Mouse (Mus musculus): ENCODE measurements around the gene Brd2. TPM values are rescaled to one million over a fixed set of nuclear protein-coding genes. Genes with fewer than 3 reads are reported as not detected.
"Not testable (repeated sequence)": the region's sequence is repeated elsewhere in the genome, so short reads cannot be mapped to it uniquely, and the experiment has no call there.

Gene Brd2
- polyA plus RNA-seq (2016; fragmentation: Nextera tagmentation; extraction: Ambion mirVana) = 141 and 144 TPM in 2 replicates

- under 1% methylated on average over 74 of the region's 75 CpGs for WGBS
- peak; percentile 98 for DNase-seq (ENCODE audit: low spot score)
- Histone ChIP-seq H3K4me1 (peaks cover 25% of the 10 kb centered on the region), H3K27ac (replicated peaks) (peak within 1 kb of the TSS; percentile 100), H3K9me3 (no peaks in the 10 kb centered on the region), H3K27me3 (replicated peaks; ENCODE audit: low read depth, poor library complexity, severe bottlenecking) (peaks cover 5% of the 10 kb centered on the region; the same call in 1 of the 2 replicates), H3K4me3 (peak within 1 kb of the TSS; percentile 99), H3K36me3 (replicated peaks) (peaks cover 33% of the 10 kb centered on the region)
Observed at GRCm38 (mm10) chr17:34122188-34122984, at the start of gene Brd2. Gene Brd2, minus strand, starts transcription at chr17:34122634.

DNA sequence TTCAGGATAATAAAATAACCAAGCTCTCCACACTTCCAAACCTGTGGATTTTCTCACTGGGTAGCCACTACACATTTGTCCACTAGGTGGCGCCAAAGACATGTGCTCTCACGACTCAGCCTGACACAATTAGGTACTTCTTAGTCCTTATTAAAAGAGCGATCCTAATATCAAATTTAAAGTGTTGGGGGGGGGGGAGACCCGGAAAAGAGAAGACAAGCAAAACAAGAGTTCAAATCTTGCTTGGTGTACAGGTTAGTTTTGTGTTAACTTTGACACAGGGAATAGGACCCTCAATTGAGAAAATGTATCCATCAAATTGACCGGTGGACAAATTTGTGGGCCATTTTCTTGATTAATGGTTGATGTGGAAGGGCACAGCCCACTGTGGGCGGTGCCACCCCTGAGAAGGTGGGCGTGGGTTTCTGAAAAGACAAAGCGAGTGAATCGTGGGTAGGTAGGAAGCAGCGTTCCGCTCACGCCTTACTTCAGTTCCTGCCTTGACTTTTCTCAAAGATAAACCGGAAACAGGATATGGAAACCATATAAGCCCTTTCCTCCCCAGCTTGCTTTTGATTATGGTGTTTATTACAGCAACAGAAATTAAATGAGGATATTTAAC lies 48.6 kb upstream of the Brd2 start:
- Histone ChIP-seq H3K4me3 (no peak overlapping the region), H3K27me3 (replicated peaks; ENCODE audit: low read depth, poor library complexity, severe bottlenecking) (peaks cover 8% of the 10 kb centered on the region; the same call in 1 of the 2 replicates), H3K9me3 (peaks cover 9% of the 10 kb centered on the region), H3K4me1 (no peaks in the 10 kb centered on the region), H3K27ac (replicated peaks) (no peak overlapping the region), H3K36me3 (replicated peaks) (no peaks in the 10 kb centered on the region)
- 47% methylated on average over 13 of the region's 13 CpGs for WGBS
- peak; percentile 75 for DNase-seq (ENCODE audit: low spot score)

GRCm38 (mm10) chr17:34170487-34170876 lies 48.0 kb upstream of the Brd2 start:
- 33% methylated on average over 4 of the region's 4 CpGs for WGBS
- Histone ChIP-seq H3K27me3 (replicated peaks; ENCODE audit: low read depth, poor library complexity, severe bottlenecking) (peaks cover 8% of the 10 kb centered on the region; the same call in 1 of the 2 replicates), H3K4me3 (no peak overlapping the region), H3K9me3 (peaks cover 11% of the 10 kb centered on the region), H3K4me1 (no peaks in the 10 kb centered on the region), H3K27ac (replicated peaks) (no peak overlapping the region), H3K36me3 (replicated peaks) (no peaks in the 10 kb centered on the region)
- DNase-seq (ENCODE audit: low spot score) = no peak

DNA sequence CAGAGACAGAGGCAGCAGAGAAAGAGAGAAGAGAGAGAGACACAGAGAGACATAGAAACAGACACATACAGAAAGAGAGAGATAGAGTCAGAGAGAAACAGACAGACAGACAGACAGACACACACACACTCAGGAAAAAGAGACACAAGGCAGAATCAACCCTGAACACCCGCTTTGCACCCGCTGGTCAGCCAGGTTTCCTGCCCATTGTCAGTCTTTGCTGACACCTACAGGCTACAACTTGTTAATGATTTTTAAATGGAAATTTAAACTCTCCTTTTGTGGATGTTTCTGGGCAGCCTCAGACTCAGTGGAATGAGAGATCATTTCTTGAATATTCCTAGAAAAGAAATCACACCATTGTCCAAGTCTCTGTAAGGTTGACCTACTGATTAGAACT lies 46.8 kb upstream of the Brd2 start:
- no peak overlapping the region for H3K4me3 ChIP-seq
- no peaks in the 10 kb centered on the region for H3K36me3 ChIP-seq (replicated peaks)
- H3K4me1 ChIP-seq = no peaks in the 10 kb centered on the region
- under 1% methylated on average over 2 of the region's 2 CpGs for WGBS
- peaks cover 8% of the 10 kb centered on the region; the same call in 1 of the 2 replicates for H3K27me3 ChIP-seq (replicated peaks; ENCODE audit: low read depth, poor library complexity, severe bottlenecking)
- DNase-seq (ENCODE audit: low spot score) = peak; percentile 44
- H3K27ac ChIP-seq (replicated peaks) = no peak overlapping the region
- H3K9me3 ChIP-seq = peaks cover 11% of the 10 kb centered on the region

GRCm38 (mm10) chr17:34165033-34165730 lies 42.7 kb upstream of the Brd2 start:
- DNase-seq (ENCODE audit: low spot score) = no peak
- 84% methylated on average over 6 of the region's 6 CpGs for whole genome bisulfite sequencing
- H3K4me1 ChIP-seq = no peaks in the 10 kb centered on the region
- no peak overlapping the region for H3K27ac ChIP-seq (replicated peaks)
- no peaks in the 10 kb centered on the region for H3K36me3 ChIP-seq (replicated peaks)
- H3K27me3 ChIP-seq (replicated peaks; ENCODE audit: low read depth, poor library complexity, severe bottlenecking) = 0 out of 2 replicates have a peak, but pooled peaks cover 4% of the 10 kb centered on the region
- H3K4me3 ChIP-seq = no peak overlapping the region
- 0 out of 2 replicates have a peak, but pooled peaks cover 4% of the 10 kb centered on the region for H3K9me3 ChIP-seq

- DNase-seq (ENCODE audit: low spot score) = peak; percentile 38
Observed at GRCm38 (mm10) chr17:34164202-34164895, 41.9 kb upstream of the Brd2 start.

GRCm38 (mm10) chr17:34155534-34155933 lies 33.1 kb upstream of the Brd2 start:
- WGBS = 68% methylated on average over 5 of the region's 5 CpGs
- Histone ChIP-seq H3K4me3 (no peak overlapping the region), H3K27me3 (replicated peaks; ENCODE audit: low read depth, poor library complexity, severe bottlenecking) (no peaks in the 10 kb centered on the region), H3K4me1 (no peaks in the 10 kb centered on the region), H3K36me3 (replicated peaks) (no peaks in the 10 kb centered on the region), H3K27ac (replicated peaks) (no peak overlapping the region), H3K9me3 (no peaks in the 10 kb centered on the region)
- DNase-seq (ENCODE audit: low spot score) = no peak

More at GRCm38 (mm10) chr17:34164202-34164895, 41.9 kb upstream of the Brd2 start:
- no peaks in the 10 kb centered on the region for H3K36me3 ChIP-seq (replicated peaks)
- H3K4me3 ChIP-seq = no peak overlapping the region
- H3K27ac ChIP-seq (replicated peaks) = no peak overlapping the region
- 0 out of 2 replicates have a peak, but pooled peaks cover 4% of the 10 kb centered on the region for H3K9me3 ChIP-seq
- H3K4me1 ChIP-seq = no peaks in the 10 kb centered on the region
- WGBS = 40% methylated on average over 9 of the region's 9 CpGs
- H3K27me3 ChIP-seq (replicated peaks; ENCODE audit: low read depth, poor library complexity, severe bottlenecking) = 0 out of 2 replicates have a peak, but pooled peaks cover 4% of the 10 kb centered on the region

- no peak for DNase-seq (ENCODE audit: low spot score)
- 60% methylated on average over 4 of the region's 4 CpGs for WGBS
Observed at GRCm38 (mm10) chr17:34152923-34153322, 30.5 kb upstream of the Brd2 start, which contains the start of gene H2-DMb1. Gene H2-DMb1, plus strand, starts transcription at chr17:34153072.

DNA sequence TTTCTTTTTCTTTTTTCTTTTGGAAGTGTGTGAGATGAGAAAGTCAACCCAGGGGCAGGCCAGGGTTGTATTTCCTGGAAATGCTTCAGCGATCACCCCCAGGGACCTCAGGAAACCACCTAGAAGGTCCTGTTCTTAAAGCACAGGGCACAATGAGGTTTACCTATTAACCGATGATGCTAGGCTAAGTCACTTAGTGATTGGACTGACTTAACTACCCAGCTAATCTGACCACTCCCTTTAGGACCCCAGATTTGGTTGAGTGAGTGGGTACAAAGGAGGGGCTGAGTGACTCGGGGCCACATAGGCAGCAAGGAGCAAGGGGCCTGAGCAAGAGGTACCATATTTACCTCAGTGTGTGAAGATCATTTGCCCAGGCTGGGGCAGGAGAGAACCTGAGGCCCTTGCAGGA lies 22.5 kb upstream of the Brd2 start:
- WGBS = 73% methylated on average over 3 of the region's 3 CpGs
- H3K36me3 ChIP-seq (replicated peaks) = no peaks in the 10 kb centered on the region

More at GRCm38 (mm10) chr17:34152923-34153322, 30.5 kb upstream of the Brd2 start, which contains the start of gene H2-DMb1:
- no peaks in the 10 kb centered on the region for H3K4me1 ChIP-seq
- H3K4me3 ChIP-seq = no peak within 1 kb of the TSS
- H3K27ac ChIP-seq (replicated peaks) = no peak within 1 kb of the TSS
- no peaks in the 10 kb centered on the region for H3K27me3 ChIP-seq (replicated peaks; ENCODE audit: low read depth, poor library complexity, severe bottlenecking)
- H3K36me3 ChIP-seq (replicated peaks) = no peaks in the 10 kb centered on the region
- H3K9me3 ChIP-seq = no peaks in the 10 kb centered on the region

DNA sequence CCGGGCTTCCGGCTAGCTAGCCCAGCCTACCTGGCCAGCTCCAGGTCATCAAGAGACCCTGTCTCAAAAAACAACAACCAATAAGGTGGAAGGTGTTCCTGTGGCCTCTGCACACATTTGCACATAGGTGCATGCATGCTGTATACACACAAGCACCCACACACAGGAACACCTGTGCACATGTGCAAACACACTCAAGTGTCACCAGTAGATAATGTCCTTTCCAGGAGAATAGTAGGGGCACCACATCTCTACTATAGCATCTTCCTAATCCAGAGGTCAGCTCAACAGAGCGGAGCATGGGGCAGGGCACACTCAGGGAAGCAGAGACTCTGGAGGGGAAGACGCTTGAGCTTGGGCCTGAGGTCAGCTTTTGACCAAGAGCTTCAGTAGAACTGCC lies 21.8 kb upstream of the Brd2 start:
- H3K4me1 ChIP-seq = peaks cover 29% of the 10 kb centered on the region
- 85% methylated on average over 4 of the region's 4 CpGs for WGBS
- not testable (repeated sequence) for H3K36me3 ChIP-seq (replicated peaks); DNase-seq (ENCODE audit: low spot score); H3K27ac ChIP-seq (replicated peaks); H3K4me3 ChIP-seq; H3K9me3 ChIP-seq
- peaks cover 24% of the 10 kb centered on the region for H3K27me3 ChIP-seq (replicated peaks; ENCODE audit: low read depth, poor library complexity, severe bottlenecking)

More for the DNA sequence above, 22.5 kb upstream of the Brd2 start:
- H3K4me3 ChIP-seq = no peak overlapping the region
- DNase-seq (ENCODE audit: low spot score) = no peak
- peaks cover 16% of the 10 kb centered on the region for H3K27me3 ChIP-seq (replicated peaks; ENCODE audit: low read depth, poor library complexity, severe bottlenecking)
- H3K27ac ChIP-seq (replicated peaks) = no peak overlapping the region
- no peaks in the 10 kb centered on the region for H3K9me3 ChIP-seq
- peaks cover 22% of the 10 kb centered on the region for H3K4me1 ChIP-seq

DNA sequence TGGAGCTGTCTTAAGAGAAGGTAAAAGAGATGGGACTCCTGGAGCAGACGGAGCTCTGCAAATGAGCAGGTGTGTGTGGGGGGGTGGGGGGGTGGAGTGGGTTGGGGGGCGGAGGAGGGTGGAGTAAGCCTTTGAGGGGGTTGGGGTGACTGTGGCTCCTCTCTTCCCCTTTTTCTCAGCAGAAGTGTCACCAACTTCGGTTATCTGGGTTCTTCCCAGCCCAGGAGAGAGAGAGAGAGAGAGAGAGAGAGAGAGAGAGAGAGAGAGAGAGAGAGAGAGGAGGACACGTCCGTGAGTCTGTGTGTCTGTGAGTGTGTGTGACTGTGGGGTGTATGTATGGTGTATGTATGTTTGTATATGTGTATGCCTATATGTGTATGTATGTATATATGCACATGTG lies 21.0 kb upstream of the Brd2 start:
- Histone ChIP-seq H3K9me3 (no peaks in the 10 kb centered on the region), H3K4me1 (peaks cover 36% of the 10 kb centered on the region), H3K36me3 (replicated peaks) (no peaks in the 10 kb centered on the region), H3K4me3 (no peak overlapping the region), H3K27me3 (replicated peaks; ENCODE audit: low read depth, poor library complexity, severe bottlenecking) (peaks cover 31% of the 10 kb centered on the region), H3K27ac (replicated peaks) (no peak overlapping the region)
- 73% methylated on average over 5 of the region's 5 CpGs for WGBS
- DNase-seq (ENCODE audit: low spot score) = no peak

GRCm38 (mm10) chr17:34143033-34143432 lies 20.6 kb upstream of the Brd2 start, which contains the start of gene H2-DMb2:
Gene H2-DMb2, plus strand, starts transcription at chr17:34143307.
- Histone ChIP-seq H3K27ac (replicated peaks) (peak within 1 kb of the TSS; percentile 14; the same call in 1 of the 2 replicates), H3K9me3 (no peaks in the 10 kb centered on the region), H3K4me3 (no peak within 1 kb of the TSS), H3K36me3 (replicated peaks) (no peaks in the 10 kb centered on the region), H3K4me1 (peaks cover 36% of the 10 kb centered on the region), H3K27me3 (replicated peaks; ENCODE audit: low read depth, poor library complexity, severe bottlenecking) (peaks cover 36% of the 10 kb centered on the region)
- WGBS = 31% methylated on average over 7 of the region's 7 CpGs
- peak; percentile 31 for DNase-seq (ENCODE audit: low spot score)
